Mouse (Mus musculus) layer of hippocampus, postnatal 36 days (tissue): Measurements from ENCODE around the gene Sema4a. TPM values are rescaled to one million over a fixed set of nuclear protein-coding genes. Genes with fewer than 3 reads are reported as not detected.
A peak's percentile ranks its signal among the peaks of the same experiment; 100 is the strongest.

Experiments used
- DNase-seq, 2 experiments: peaks; one replicate each; pipeline ENCODE4 v3.0.0; 2022
- total RNA-seq, 2 experiments: library from RNA; stranded (reverse); gene quantifications; 2 replicates each; pipeline ENCODE4 v1.2.3; 2021

Sema4a gene
- total RNA-seq, 2 experiments from 2014 or later = 34.1 to 36.8 TPM

DNA sequence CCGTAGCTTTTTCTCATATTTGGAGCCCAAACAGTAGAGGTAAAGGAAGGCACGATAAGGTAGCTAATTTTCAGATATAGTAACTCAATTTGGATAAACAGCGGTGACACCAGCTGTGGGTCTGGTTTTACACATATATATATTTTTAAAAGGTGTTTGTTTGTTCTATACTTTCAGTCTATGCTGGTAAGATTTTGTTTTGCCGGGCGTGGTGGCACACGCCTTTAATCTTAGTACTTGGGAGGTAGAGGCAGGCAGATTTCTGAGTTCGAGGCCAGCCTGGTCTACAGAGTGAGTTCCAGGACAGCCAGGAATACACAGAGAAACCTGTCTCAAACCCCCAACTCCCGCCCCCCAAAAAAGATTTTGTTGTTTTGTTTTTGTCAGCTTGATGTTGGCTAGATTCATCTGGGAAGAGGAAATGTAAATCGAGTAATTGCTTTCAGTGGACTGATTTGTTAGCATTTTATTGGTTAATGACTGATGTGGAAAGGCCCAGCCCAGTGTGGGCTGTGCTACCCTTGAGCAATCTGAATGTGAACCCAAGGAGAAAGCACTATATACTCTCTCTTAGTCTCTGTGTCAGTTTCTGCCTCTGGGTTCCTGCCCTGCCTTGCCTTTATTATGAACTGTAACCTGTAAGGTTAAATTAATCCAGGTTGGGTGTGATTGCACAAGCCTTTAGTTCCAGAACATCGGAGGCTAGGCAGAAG, 35.1 kb downstream of the Sema4a start:
- no peak for DNase-seq

DNA sequence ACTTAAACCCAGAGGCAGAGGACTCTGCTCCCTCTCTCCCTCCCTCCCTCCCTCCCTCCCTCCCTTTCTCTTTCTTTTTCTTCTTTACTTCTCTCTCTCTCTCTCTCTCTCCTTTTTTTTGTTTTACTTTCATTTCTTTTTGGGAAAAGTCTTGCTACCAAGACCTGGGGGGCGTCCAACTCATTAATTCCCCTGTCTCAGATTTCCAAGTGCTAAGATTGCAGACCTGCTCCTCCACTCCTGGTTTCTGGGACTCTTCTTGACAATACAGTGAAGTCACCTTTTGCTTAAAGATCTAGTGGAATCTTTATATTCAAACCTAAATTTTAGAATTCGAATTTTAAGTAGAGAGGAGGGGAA, 35.7 kb downstream of the Sema4a start:
- DNase-seq = no peak

DNA sequence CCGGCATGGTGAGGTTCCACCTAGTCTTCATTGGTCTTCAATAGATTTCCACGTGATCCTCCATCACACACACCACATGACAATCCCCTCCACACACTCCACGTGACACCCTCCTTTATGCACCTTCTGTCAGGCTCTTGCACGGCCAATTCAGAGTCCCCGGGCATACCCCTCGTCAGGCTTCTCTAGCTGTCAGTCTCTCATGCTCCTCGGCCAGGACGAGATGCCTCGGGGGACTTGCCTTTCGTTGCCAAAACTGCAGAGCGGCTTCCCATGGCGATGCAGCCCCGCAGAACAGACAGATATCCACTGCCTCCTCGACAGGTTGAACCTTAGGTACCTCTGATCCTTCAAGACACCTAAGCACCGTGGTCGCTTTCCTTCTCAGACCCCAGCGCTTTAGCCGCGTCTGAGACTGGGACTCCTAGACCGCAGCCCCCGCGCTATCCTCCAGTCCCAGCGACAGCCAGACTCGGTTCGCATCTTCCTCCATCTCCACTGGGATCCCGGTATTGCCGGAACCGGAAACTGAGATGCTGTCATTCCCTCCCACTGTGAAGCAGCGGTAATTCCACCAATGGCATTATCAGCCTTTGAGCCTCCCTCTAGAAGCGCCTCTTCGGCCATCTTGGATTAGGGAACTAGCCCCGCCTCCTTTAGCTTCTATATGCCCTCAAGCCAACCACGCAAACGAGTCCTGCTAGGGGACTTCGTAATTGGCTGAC, 36.2 kb downstream of the Sema4a start, which contains the start of gene Slc25a44:
Gene Slc25a44, minus strand, starts transcription at position 535 of the 725 bp plus-strand sequence.
- DNase-seq = peak; percentile 90 to 92

DNA sequence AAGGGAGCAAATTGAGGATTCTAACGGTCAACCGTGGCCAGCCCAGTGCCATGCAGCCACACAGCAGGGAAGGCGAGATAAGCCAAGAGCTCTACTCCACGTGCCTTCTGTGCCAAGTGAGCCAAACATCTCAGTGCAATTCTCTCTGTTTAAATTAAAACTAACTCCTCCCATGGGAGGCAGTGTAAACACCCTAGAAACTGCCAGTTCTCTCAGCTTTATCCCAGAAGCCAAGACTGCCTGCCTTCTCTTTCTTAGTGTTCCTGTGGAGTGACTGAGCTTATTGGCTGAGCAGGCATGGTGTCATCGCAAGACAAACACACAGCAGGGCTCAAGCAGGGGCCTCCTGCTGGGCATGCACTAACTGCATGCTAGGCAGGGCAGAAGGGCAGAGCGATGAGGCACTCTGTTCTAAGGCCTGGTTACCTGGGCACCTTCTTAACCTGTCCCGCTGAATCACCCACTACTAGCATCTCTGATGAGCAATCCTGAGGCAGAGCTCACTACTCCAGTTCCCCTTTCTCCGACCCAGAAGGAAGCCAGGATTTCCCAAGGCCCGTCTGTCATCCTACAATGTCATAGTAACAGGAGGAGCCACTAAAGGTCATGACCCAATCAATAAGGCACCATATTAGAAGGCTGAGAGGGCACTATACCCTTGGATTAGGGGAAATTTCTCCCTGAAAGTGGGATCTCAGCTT, 38.8 kb downstream of the Sema4a start:
- peak in 1 of 2 experiments; percentile 25 for DNase-seq

DNA sequence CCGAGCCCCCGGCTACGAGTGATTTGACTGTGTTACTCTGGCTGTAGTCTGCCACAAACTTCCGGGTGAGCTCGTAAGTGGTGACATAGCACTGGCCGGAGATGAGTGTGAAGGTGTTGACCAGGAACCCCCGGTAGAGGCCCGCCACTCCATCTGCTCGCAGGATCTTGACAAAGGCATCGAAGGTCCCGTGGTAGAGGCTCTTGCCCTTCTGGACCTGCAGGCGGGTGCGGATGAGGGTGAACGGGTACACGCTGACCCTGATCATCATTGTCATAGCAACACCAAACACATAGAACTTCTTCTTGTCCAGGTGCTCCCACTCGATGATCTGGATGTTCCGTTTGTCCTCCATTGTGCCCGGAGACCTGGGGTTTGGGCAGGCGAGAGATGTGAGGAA, 40.2 kb downstream of the Sema4a start:
- DNase-seq = no peak

DNA sequence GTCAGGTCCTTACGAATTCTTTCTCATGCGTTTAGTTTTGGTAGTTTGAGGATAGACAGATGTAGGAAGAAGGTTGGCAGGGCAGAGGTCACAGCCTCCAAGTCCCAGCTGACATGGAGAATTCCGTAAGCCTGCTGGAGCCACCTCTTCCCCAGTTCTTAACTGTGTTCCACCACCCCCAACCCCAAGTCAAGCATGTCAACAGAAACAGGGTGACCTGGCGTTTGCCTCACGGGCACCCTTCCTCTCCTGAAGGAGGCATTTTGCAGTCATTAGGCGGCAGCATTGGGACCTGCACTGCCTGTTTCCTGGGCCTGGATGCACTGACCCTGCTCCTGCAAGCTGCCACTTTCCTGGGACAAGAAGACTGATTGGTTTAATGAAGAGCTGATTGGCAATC, 43.0 kb downstream of the Sema4a start:
- no peak for DNase-seq

DNA sequence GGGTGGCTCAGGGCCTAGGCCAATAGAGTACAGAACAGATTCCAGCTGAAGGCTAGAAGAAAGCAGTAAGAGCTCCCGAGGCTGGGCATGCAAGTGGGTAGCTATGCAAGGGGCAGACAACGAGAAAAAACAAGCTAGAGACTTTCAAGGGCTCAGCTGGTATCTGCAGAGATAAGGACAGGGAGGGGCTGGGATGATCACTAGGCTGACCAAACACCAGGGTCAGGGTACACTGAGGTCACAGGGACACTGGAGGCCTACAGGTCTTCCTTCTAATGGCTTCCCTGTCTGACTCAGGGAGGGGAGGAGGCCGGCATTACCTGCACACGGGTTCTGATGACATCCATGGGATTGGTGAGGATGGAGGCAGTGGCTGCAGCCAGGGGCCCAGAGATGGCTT, 45.3 kb downstream of the Sema4a start:
- DNase-seq = no peak

DNA sequence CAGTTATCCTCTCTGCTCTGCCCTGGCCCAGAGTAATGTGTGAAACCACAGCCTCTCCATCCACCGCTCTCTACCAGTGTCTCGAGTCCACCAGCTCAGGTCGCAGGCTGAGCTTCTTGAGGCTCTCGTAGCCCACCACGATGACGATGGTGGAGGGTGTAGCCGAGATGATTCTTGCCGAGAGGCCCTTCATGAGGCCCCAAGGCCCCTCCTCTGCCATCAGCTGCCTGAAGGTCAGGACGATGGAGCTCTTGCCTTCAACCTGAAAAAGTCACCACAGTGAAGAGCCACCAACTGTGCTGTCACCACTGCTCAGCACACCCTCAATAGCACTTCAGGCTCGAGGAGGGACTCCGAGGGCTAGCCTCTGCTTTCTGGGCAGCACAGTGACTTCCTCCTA, 48.3 kb downstream of the Sema4a start:
- DNase-seq = no peak

DNA sequence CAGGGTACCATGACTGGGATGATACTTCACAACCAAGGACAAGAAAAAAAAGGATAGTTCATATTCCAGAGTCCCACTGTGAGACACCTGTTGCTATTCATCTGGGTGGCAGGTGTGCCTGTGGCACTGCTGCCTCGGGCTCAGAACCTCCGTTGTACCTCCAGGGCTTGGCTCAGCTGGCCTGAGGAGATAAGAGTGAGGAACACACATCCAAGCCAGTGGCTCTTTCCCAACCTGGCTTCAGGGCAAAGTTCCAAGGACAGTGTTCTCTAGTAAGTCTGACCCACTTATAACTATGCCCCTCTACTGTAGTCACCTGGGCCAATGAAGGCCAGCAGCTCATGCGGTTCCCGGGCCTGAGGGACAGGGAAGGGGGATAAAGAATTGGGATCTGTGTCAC, 49.3 kb downstream of the Sema4a start:
- no peak for DNase-seq

DNA sequence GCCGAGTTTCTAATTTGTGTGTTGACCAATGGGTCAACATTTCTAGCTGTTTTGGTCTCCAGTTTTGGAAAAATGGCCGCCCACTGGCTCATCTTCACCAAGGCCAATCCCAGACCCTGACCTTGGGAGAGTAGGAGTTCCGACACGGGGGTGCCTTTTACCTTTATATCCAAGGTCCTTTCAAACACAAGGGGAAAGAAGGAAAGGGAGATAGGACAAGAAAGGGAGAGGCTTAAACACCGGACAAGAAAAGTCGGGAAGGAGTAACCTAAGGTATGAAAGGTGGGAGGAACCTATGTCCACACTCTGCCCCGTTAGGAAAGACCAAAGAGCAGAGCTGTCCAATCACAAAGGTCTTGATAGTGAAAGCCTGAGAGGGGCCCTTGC, 50.3 kb downstream of the Sema4a start:
- no peak for DNase-seq

DNA sequence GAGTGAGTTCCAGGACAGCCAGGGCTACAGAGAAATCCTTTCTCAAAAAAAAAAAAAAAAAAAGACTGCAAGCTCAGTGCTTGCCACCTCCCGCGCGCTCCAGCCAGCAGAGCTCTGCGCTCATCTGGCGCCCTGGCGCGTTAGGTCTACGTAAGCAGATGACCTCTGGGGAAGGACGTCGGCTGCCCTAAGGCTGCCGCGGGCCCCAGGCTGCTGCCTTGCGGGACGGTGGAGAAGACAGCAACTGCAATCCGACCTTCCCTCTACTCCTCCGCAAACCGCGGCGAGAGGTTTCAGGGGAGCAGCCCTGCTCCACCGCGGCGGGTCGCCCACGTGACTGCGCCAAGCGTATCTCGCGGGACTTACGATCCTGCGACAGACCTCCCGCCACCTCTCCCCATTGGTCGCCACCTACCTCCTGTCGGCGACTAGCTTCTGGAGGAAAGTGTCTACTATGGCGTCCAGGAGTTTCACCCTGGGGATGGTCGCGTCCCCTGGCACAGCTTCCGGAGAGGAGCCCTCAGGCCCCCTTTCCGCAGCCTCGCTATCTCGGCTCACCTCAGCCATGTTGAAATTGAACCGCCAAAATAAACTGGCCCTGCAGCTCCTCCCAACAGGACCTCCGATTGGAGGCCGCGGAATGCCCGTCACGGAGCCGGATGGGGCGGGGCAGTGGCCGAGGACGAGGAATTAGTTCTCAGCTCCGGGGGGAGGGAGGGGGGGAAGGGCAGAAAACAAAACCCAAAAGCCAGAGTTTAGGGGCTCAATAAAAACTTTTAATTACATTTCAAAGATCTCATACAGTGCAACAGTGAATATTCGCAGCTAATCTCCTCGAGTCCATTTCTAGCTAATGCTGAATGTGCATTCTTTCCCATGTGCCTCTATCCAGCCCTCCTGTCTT, 51.0 kb downstream of the Sema4a start, which contains the start of gene Pmf1:
Gene Pmf1, minus strand, starts transcription at position 591 of the 904 bp plus-strand sequence.
- peak; percentile 88 for DNase-seq

DNA sequence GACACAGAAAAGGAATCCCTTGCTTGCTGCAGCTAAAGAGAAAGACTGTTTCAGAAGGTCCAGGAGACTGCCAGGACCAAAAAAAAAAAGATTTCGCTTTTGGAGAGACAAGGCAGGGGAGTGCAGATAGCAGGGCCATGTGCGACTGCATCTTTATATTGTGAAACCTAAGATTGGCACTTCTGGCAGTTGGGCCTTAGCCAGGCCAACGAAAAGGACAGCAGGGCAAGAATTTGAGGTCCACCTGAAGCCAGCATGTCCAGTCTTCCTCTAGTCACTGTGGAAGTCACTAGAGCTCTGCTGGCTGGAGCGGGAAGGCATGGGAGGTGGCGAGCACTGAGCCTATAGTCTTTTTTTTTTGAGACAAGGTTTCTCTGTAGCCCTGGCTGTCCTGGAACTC, 52.0 kb downstream of the Sema4a start:
- no peak for DNase-seq

DNA sequence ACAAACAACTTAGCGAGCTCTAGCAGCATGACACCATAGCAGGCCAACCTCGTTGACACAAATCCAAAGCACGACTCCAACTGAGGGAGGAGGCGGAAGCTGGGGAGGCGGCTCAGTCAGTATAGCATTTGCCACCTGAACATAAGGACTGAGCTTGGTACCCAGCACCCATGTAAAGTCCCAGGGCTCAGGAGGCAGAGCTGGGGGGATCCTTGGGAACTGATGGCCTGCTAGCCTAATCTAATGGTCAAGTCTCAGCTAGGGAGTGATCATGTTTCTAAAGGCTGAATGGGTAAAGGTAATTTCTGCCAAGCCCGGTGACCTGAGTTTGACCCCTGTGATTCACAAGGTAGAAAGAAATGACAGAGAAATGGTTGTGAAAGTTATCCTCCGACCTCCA, 53.5 kb downstream of the Sema4a start:
- DNase-seq = no peak

DNA sequence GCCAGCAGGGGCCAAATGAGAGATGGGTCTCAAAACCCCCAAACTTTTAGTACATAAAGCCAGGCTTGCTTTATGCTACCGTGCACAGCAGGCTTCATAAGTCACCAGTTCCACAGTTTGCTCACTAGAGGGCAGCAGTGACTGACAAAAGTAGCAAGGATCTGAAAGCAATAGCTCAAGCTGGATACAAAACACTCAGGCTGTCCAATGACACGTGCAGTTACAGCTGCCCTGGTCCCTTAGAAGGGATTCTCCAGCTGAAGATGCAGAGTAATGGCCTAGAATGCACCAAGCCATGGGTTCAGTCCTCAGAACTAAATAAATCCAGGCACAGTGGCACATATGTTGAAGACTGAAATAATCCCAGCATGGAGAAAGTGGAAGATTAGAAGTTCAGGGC, 53.9 kb downstream of the Sema4a start:
- DNase-seq = peak; percentile 48 to 53

DNA sequence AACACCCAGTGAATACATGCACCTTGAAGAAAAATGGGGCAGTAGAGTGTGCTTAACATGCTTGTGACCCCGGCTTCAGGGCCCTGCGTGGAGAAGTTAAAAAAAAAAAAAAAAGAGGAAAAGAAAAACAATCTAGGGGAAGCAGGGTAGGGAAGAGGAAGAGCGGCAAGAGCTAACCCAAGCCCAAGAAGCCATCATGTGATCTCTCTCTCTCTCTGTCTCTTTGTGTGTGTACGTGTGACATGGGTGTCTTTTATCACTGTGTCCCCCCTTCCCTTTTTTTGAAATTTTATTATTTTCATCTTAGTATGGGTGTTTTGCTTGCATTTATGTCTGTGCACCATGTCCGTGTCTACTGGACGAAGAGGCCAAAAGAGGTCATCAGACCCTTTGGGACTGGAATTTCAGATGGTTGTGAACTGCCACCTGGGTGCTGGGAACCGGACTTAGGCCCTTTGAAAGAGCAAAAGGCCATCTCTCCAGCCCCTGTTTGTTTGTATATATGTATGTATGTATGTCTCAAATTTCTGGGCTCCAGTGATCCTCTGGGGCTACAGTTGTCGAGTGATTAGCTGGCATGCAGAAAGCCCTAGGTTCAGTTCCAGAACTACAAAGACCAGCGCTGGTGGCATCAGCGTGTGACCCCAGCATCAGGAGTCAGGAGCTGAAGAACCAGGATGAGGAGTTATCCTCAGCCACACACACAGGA, 57.3 kb downstream of the Sema4a start:
- no peak for DNase-seq

DNA sequence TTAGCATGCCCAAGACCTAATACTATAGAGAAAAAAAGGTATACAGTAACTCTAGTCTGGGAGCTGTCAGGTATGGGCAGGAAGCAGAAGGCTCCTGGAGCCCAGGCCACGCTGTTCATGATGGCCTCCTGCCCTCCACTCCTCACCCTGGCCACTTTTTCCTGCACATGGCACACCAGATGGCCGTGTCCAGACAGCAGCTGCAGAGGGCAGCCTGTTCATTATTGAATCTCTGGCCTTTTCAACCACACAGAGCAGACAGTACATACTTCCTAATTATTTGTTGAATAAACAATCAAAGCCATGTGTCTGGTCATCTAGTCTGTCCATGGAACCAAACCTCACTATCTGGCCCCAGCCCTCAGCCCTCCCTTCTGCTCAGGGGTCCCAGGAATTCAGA, 62.3 kb downstream of the Sema4a start:
- no peak for DNase-seq

DNA sequence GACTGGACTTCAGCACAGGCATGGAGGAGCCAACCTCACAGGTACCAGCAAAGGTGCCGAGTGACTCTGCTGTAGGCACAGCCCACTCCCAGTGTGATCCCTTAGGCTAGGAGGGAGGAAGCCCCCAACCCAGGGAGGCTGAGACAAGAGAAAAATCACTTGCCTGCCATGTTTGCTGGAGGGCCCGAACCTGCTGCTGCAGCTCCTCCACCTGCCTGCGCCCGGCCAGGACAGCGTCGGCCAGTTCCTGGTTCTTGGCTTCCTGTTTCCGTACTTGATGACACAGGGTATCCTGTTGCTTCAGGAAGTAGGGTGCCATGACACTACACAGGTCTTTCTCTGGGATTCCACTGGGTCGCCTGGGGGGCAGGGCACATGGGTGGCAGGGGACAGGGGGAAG, 65.2 kb downstream of the Sema4a start:
- no peak for DNase-seq

DNA sequence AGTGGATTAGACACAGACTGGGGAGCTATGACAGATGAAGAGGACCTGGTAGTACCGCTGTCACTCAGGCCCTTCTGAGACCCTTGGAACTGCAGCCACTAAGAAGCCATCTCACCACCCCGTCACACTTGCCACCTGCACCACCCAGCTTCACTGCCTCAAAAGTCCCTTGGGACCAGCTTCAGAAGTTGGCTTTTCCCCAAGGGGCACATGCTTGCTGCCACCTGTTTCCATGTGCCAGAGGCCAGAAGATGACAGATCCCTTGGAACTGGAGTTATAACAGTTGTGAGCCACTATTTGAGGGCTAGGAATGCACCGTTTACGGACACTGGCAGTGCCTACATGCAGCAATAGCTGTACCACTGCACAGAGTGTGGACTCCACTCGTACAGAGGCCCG, 65.7 kb downstream of the Sema4a start:
- no peak for DNase-seq

DNA sequence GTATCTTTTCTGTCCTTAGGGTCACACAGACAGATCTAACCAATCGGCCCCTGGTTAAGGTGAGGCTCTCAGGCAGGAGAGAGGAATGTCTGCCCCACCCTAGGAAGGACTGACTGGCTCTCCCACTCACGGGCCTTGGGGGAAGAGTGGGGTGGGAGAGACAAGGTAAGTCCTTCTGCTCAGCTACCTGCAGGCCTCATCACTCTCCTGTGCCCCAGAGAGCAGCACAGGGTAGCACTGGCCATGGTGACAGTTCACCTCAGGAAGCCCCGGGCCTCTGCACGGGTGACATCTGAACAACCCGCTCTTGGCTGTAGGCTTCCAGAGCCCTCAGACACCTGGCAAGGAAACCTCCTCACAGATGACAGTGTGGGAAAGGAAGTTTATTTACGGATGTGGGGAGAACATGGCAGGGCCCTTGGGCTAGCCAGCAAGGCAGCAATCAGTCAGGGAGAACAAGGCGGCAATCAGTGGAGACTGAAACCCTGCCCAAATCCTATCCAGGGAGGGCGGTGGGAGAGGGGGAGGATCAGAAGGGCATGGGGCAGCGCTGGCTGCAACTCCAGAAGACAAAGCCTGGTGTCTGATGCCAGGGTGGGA, 67.1 kb downstream of the Sema4a start:
- DNase-seq = no peak
